Mouse (Mus musculus) neural tube, embryonic 11.5 days (tissue): ENCODE measurements at regions not wholly inside any gene's neighbourhood (a gene's known extent, or its start where the extent isn't known, plus 50 kb on each side); places are given as distances from the start of the nearest gene placed in this dataset.

Experiments
- ATAC-seq: fragments of 200-750 bp; cut with Nextera tagmentation; 2 replicates; pipeline ENCODE4 v1.8.0; 2017; ENCODE audit warnings: moderate number of reproducible peaks, mild to moderate bottlenecking, moderate TSS enrichment, moderate library complexity; ENCODE audit not compliant: insufficient read depth, low FRiP score, low TSS enrichment
- DNase-seq: peaks from one replicate; pipeline ENCODE4 v3.0.0-alpha.2; 2015; ENCODE audit warnings: low spot score
- H3K27ac ChIP-seq: fragments of 300-500 bp; sonication (generic); 2 replicates; pipeline ENCODE4 v1.5.1; 2014; ENCODE audit warnings: low read depth, mild to moderate bottlenecking, low read length
- H3K27me3 ChIP-seq: fragments of 300-500 bp; sonication (generic); 2 replicates; pipeline ENCODE4 v1.6.1; 2014; ENCODE audit warnings: mild to moderate bottlenecking, low read length, mixed read lengths; ENCODE audit not compliant: control insufficient read depth, insufficient read depth
- H3K36me3 ChIP-seq: fragments of 300-500 bp; sonication (generic); 2 replicates; pipeline ENCODE4 v1.6.1; 2014; ENCODE audit warnings: mild to moderate bottlenecking, low read length, moderate library complexity, mixed read lengths; ENCODE audit not compliant: control insufficient read depth, insufficient read depth
- H3K4me1 ChIP-seq: fragments of 300-500 bp; sonication (generic); 2 replicates; pipeline ENCODE4 v1.6.1; 2014; ENCODE audit warnings: low read length, mixed read lengths; ENCODE audit not compliant: control insufficient read depth, insufficient read depth
- H3K4me2 ChIP-seq: fragments of 300-500 bp; sonication (generic); 2 replicates; pipeline ENCODE4 v1.6.1; 2014; ENCODE audit warnings: low read depth, mild to moderate bottlenecking, moderate library complexity
- H3K4me3 ChIP-seq: fragments of 300-500 bp; sonication (generic); 2 replicates; pipeline ENCODE4 v1.5.1; 2014; ENCODE audit warnings: low read depth, low read length
- H3K9ac ChIP-seq: fragments of 300-500 bp; sonication (generic); 2 replicates; pipeline ENCODE4 v1.6.1; 2014; ENCODE audit warnings: mild to moderate bottlenecking, low read length
- H3K9me3 ChIP-seq: fragments of 300-500 bp; sonication (generic); 2 replicates; pipeline ENCODE4 v1.6.1; 2016; ENCODE audit warnings: low read length; ENCODE audit not compliant: control insufficient read depth
- WGBS: fragments of 180-500 bp; shearing (Covaris S2); extraction: QIAGEN DNeasy Blood & Tissue Kit; methylation state at CpG from one replicate; pipeline ENCODE4 v1.1.7; 2014; 5-methylcytosine and 5-hydroxymethylcytosine counted together

GRCm38 (mm10) chr12:27465499-27466150, 123.3 kb upstream of the Sox11 start:
- DNase-seq: no peak
- no peaks in the 10 kb centered on the region for H3K36me3 ChIP-seq
- H3K9ac ChIP-seq: no peak overlapping the region
- no peak overlapping the region for H3K4me3 ChIP-seq
- H3K27ac ChIP-seq: no peak overlapping the region
- no peaks in the 10 kb centered on the region for H3K27me3 ChIP-seq
- ATAC-seq: no peak
- no peaks in the 10 kb centered on the region for H3K9me3 ChIP-seq
- 48% methylated on average over 3 of the region's 3 CpGs for WGBS
- H3K4me1 ChIP-seq: no peaks in the 10 kb centered on the region
- no peak overlapping the region for H3K4me2 ChIP-seq

- DNase-seq (no peak), ATAC-seq (no peak)
- H3K4me2 ChIP-seq: no peak overlapping the region
- H3K27ac ChIP-seq: no peak overlapping the region
- H3K4me1 ChIP-seq: no peaks in the 10 kb centered on the region
- H3K9ac ChIP-seq: no peak overlapping the region
- H3K36me3 ChIP-seq: no peaks in the 10 kb centered on the region
- 86% methylated on average over 4 of the region's 4 CpGs for WGBS
- no peaks in the 10 kb centered on the region; the same call in 1 of the 2 replicates for H3K9me3 ChIP-seq
- H3K4me3 ChIP-seq: no peak overlapping the region
- no peaks in the 10 kb centered on the region for H3K27me3 ChIP-seq
These were observed 116.3 kb upstream of the Sox11 start for GRCm38 (mm10) chr12:27458674-27459073.

GRCm38 (mm10) chr12:27437661-27438345, 95.4 kb upstream of the Sox11 start:
- Histone ChIP-seq H3K4me3 (no peak overlapping the region), H3K27ac (no peak overlapping the region), H3K4me2 (no peak overlapping the region), H3K36me3 (no peaks in the 10 kb centered on the region), H3K27me3 (no peaks in the 10 kb centered on the region), H3K9me3 (no peaks in the 10 kb centered on the region), H3K9ac (no peak overlapping the region), H3K4me1 (no peaks in the 10 kb centered on the region)
- DNase-seq: no peak
- ATAC-seq: no peak
- WGBS: 57% methylated on average over 6 of the region's 6 CpGs

GRCm38 (mm10) chr12:27431338-27431737, 89.0 kb upstream of the Sox11 start:
- H3K4me2 ChIP-seq: no peak overlapping the region

GRCm38 (mm10) chr12:27417387-27418009, 75.1 kb upstream of the Sox11 start:
- Histone ChIP-seq H3K36me3 (no peaks in the 10 kb centered on the region), H3K27me3 (no peaks in the 10 kb centered on the region), H3K4me2 (no peak overlapping the region), H3K27ac (no peak overlapping the region), H3K9ac (no peak overlapping the region), H3K4me3 (no peak overlapping the region), H3K4me1 (no peaks in the 10 kb centered on the region), H3K9me3 (no peaks in the 10 kb centered on the region)
- DNase-seq (no peak), ATAC-seq (no peak)
- WGBS: 91% methylated on average over 8 of the region's 8 CpGs

More at GRCm38 (mm10) chr12:27431338-27431737, 89.0 kb upstream of the Sox11 start:
- H3K4me3 ChIP-seq: no peak overlapping the region
- H3K9me3 ChIP-seq: no peaks in the 10 kb centered on the region
- no peak for DNase-seq
- ATAC-seq: no peak
- no peak overlapping the region for H3K9ac ChIP-seq
- no peaks in the 10 kb centered on the region for H3K27me3 ChIP-seq
- no peaks in the 10 kb centered on the region for H3K36me3 ChIP-seq
- no peaks in the 10 kb centered on the region for H3K4me1 ChIP-seq
- no peak overlapping the region for H3K27ac ChIP-seq
- WGBS: 85% methylated on average over 2 of the region's 2 CpGs

GRCm38 (mm10) chr12:27410555-27410954, 68.2 kb upstream of the Sox11 start:
- H3K9me3 ChIP-seq: no peaks in the 10 kb centered on the region
- no peak overlapping the region for H3K9ac ChIP-seq
- H3K36me3 ChIP-seq: no peaks in the 10 kb centered on the region
- no peak overlapping the region for H3K4me3 ChIP-seq
- peak; percentile 20 for DNase-seq
- H3K4me2 ChIP-seq: no peak overlapping the region
- no peaks in the 10 kb centered on the region for H3K27me3 ChIP-seq
- no peak for ATAC-seq
- 42% methylated on average over 4 of the region's 4 CpGs for WGBS
- no peak overlapping the region for H3K27ac ChIP-seq
- no peaks in the 10 kb centered on the region for H3K4me1 ChIP-seq

- Histone ChIP-seq H3K9ac (no peak overlapping the region), H3K9me3 (no peaks in the 10 kb centered on the region), H3K4me2 (no peak overlapping the region), H3K27me3 (no peaks in the 10 kb centered on the region), H3K4me3 (no peak overlapping the region), H3K36me3 (no peaks in the 10 kb centered on the region), H3K27ac (no peak overlapping the region), H3K4me1 (no peaks in the 10 kb centered on the region)
- WGBS: 75% methylated on average over 4 of the region's 4 CpGs
- no peak for DNase-seq
- no peak for ATAC-seq
These were observed 66.1 kb upstream of the Sox11 start for GRCm38 (mm10) chr12:27408440-27408839.

GRCm38 (mm10) chr12:27399392-27399791, 57.0 kb upstream of the Sox11 start:
- Histone ChIP-seq H3K27me3 (no peaks in the 10 kb centered on the region), H3K9me3 (no peaks in the 10 kb centered on the region), H3K4me1 (no peaks in the 10 kb centered on the region), H3K4me2 (no peak overlapping the region), H3K9ac (no peak overlapping the region), H3K36me3 (no peaks in the 10 kb centered on the region), H3K4me3 (no peak overlapping the region), H3K27ac (no peak overlapping the region)
- ATAC-seq (no peak), DNase-seq (no peak)
- WGBS: 76% methylated on average over 5 of the region's 5 CpGs
